ENCODE assay signal across 30 mouse cellular contexts in the genomic region with DNA sequence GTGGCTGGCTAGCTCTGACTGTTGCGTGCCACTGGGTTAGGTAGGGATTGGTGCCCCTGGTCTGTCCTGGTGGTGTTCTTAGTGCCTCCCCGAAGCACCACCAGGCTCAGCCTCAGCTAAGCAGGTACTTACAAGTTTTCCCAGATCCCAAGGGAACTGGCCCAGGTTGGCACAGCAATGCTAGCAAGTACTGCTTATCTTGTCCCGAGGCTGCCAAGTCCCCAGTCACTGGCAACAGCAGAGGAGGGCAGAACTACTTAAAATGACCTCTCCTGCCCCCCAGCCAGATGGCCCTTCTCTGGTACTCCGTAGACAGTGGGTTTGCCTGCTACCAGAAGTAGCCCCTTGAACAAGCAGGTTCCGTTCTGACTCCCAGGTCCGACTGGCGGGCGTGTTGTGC.
DNase-seq lines count a peak whose midpoint lies in the region; ATAC-seq and TF ChIP-seq lines count a peak whose summit lies in the region.
"Had no signal": no experiment of that assay in that cellular context is flagged by ENCODE, and none has a peak within 500 bp of the region (broad histone marks: within the 10 kb centered on the region; RNA-seq: fewer than 3 reads in every experiment).

No protein-coding gene starts in this region.

- 59% methylated on average over 8 of the region's 8 CpGs for WGBS in heart, postnatal 0 days
- 90% methylated on average over 8 of the region's 8 CpGs for WGBS in embryonic facial prominence, embryonic 10.5 days
- 83% methylated on average over 8 of the region's 8 CpGs for WGBS in embryonic facial prominence, embryonic 13.5 days
- WGBS in limb, embryonic 14.5 days = 74% methylated on average over 8 of the region's 8 CpGs

- no peak overlapping the region for H3K4me3 ChIP-seq in heart, postnatal 0 days (ENCODE audit: low read depth, low read length)
- no peak overlapping the region for H3K4me3 ChIP-seq in embryonic facial prominence, embryonic 10.5 days
- peak overlapping the region; percentile 47 for H3K4me3 ChIP-seq in embryonic facial prominence, embryonic 13.5 days
- H3K4me3 ChIP-seq in limb, embryonic 14.5 days (replicated peaks; ENCODE audit: low read length) = peak overlapping the region; percentile 5; the same call in 1 of the 2 replicates
- H3K4me3 ChIP-seq: forebrain, embryonic 10.5 days; forebrain, embryonic 15.5 days; gastrocnemius, adult 2 months; heart, adult 2 months; intestine, embryonic 15.5 days; layer of hippocampus, adult 2 months had no signal

- H3K4me1 ChIP-seq in heart, postnatal 0 days (ENCODE audit: control insufficient read depth, insufficient read depth) = peaks cover 30% of the 10 kb centered on the region
- peaks cover 50% of the 10 kb centered on the region for H3K4me1 ChIP-seq in embryonic facial prominence, embryonic 10.5 days
- H3K4me1 ChIP-seq in embryonic facial prominence, embryonic 13.5 days = peaks cover 81% of the 10 kb centered on the region
- peaks cover 30% of the 10 kb centered on the region for H3K4me1 ChIP-seq in limb, embryonic 14.5 days (ENCODE audit: control insufficient read depth, insufficient read depth, low read length)

- H3K4me2 ChIP-seq in heart, postnatal 0 days (ENCODE audit: low read depth, low read length) = peak overlapping the region; percentile 14; the same call in 1 of the 2 replicates
- peak overlapping the region; percentile 76 for H3K4me2 ChIP-seq in embryonic facial prominence, embryonic 13.5 days
- 0 out of 2 replicates have a peak overlapping the region, but pooled peaks have one; percentile 13 for H3K4me2 ChIP-seq in limb, embryonic 14.5 days (replicated peaks; ENCODE audit: low read depth, low read length, severe bottlenecking)
- H3K4me2 ChIP-seq: forebrain, embryonic 15.5 days; intestine, embryonic 15.5 days had no signal

- H3K9ac ChIP-seq in heart, postnatal 0 days (replicated peaks; ENCODE audit: low read depth, low read length) = peak overlapping the region; percentile 13; the same call in 1 of the 2 replicates
- H3K9ac ChIP-seq in embryonic facial prominence, embryonic 13.5 days = peak overlapping the region; percentile 54
- H3K9ac ChIP-seq in limb, embryonic 14.5 days (ENCODE audit: low read depth, low read length, severe bottlenecking) = no peak overlapping the region
- H3K9ac ChIP-seq: forebrain, embryonic 15.5 days; intestine, embryonic 15.5 days; liver, embryonic 14.5 days had no signal

- no peaks in the 10 kb centered on the region for H3K9me3 ChIP-seq in heart, postnatal 0 days (replicated peaks; ENCODE audit: control insufficient read depth, low read length)
- H3K9me3 ChIP-seq in embryonic facial prominence, embryonic 10.5 days = no peaks in the 10 kb centered on the region
- 0 out of 2 replicates have a peak, but pooled peaks cover 3% of the 10 kb centered on the region for H3K9me3 ChIP-seq in embryonic facial prominence, embryonic 13.5 days
- H3K9me3 ChIP-seq in limb, embryonic 14.5 days (ENCODE audit: control insufficient read depth, low read length) = no peaks in the 10 kb centered on the region
- H3K9me3 ChIP-seq: forebrain, embryonic 10.5 days; forebrain, embryonic 15.5 days; intestine, embryonic 15.5 days had no signal

- no peak for DNase-seq in heart, postnatal 0 days (ENCODE audit: low spot score)
- no peak for DNase-seq in heart, postnatal 25 days (ENCODE audit: low spot score)
- no peak for DNase-seq in embryonic facial prominence, embryonic 10.5 days (ENCODE audit: low spot score)
- DNase-seq in limb, embryonic 14.5 days (ENCODE audit: low spot score) = no peak
- DNase-seq in left cerebral cortex, adult 8-10 months (ENCODE audit: low spot score in 2 of 2) = no peak
- no peak for DNase-seq in lung, postnatal 4 days
- DNase-seq: adrenal gland, postnatal 25 days; B cell, adult 2 months; cerebellum, adult 11-12 months; cerebellum, adult 9-11 months; gastrocnemius, adult 2 months; gastrocnemius, postnatal 36 days; kidney, adult 2 months; kidney, postnatal 36 days; liver; lung, adult 2 months; lung, postnatal 10 days; right cerebral cortex, postnatal 25 days; spleen, adult 18-20 months; thymus, adult 18-20 months; thymus, postnatal 25 days had no signal

- no peaks in the 10 kb centered on the region for H3K36me3 ChIP-seq in heart, postnatal 0 days (replicated peaks; ENCODE audit: control insufficient read depth, insufficient read depth, low read length)
- H3K36me3 ChIP-seq in embryonic facial prominence, embryonic 10.5 days (replicated peaks) = peaks cover 27% of the 10 kb centered on the region
- H3K36me3 ChIP-seq in embryonic facial prominence, embryonic 13.5 days = peaks cover 20% of the 10 kb centered on the region
- H3K36me3 ChIP-seq in limb, embryonic 14.5 days (ENCODE audit: control insufficient read depth, insufficient read depth, low read length) = no peaks in the 10 kb centered on the region; the same call in 1 of the 2 replicates
- H3K36me3 ChIP-seq: forebrain, embryonic 15.5 days; intestine, embryonic 15.5 days had no signal

- no peak for TF ChIP-seq POLR2A in limb, embryonic 14.5 days (IDR thresholded peaks at IDR 0.05; ENCODE audit: borderline replicate concordance, extremely low read depth, insufficient read depth, insufficient read length)

- intact Hi-C loops in heart, postnatal 25 days (cut with DNase I) = no loop called here

- TF ChIP-seq CTCF in heart, postnatal 0 days (IDR thresholded peaks at IDR 0.05; ENCODE audit: low read depth) = no peak

- H3K27ac ChIP-seq in heart, postnatal 0 days (ENCODE audit: low read depth) = no peak overlapping the region; the same call in 1 of the 2 replicates
- 0 out of 2 replicates have a peak overlapping the region, but pooled peaks have one; percentile 24 for H3K27ac ChIP-seq in embryonic facial prominence, embryonic 10.5 days (replicated peaks)
- peak overlapping the region; percentile 55 for H3K27ac ChIP-seq in embryonic facial prominence, embryonic 13.5 days
- no peak overlapping the region for H3K27ac ChIP-seq in limb, embryonic 14.5 days (replicated peaks; ENCODE audit: low read depth, low read length)
- H3K27ac ChIP-seq: forebrain, embryonic 10.5 days; forebrain, embryonic 15.5 days; gastrocnemius, adult 2 months; heart, adult 2 months; intestine, embryonic 15.5 days; layer of hippocampus, adult 2 months; liver, embryonic 14.5 days had no signal

- ATAC-seq in heart, postnatal 0 days (ENCODE audit: insufficient read depth, low read depth) = 0 out of 2 replicates have a peak, but pooled peaks have one; percentile 14
- ATAC-seq in embryonic facial prominence, embryonic 13.5 days (ENCODE audit: insufficient number of reproducible peaks, insufficient read depth, low FRiP score, low TSS enrichment, low read depth) = no peak
- ATAC-seq in limb, embryonic 14.5 days (ENCODE audit: low FRiP score, low read depth) = no peak
- ATAC-seq: forebrain, embryonic 15.5 days; hindbrain, embryonic 16.5 days; intestine, embryonic 15.5 days; midbrain, embryonic 16.5 days had no signal

- TF ChIP-seq EP300 in heart, postnatal 0 days (IDR thresholded peaks at IDR 0.05; ENCODE audit: low read depth) = no peak

- no peaks in the 10 kb centered on the region for H3K27me3 ChIP-seq in heart, postnatal 0 days (ENCODE audit: control insufficient read depth, insufficient read depth, low read length)
- H3K27me3 ChIP-seq in embryonic facial prominence, embryonic 10.5 days (replicated peaks; ENCODE audit: low read depth, poor library complexity, severe bottlenecking) = no peaks in the 10 kb centered on the region
- no peaks in the 10 kb centered on the region for H3K27me3 ChIP-seq in embryonic facial prominence, embryonic 13.5 days
- no peaks in the 10 kb centered on the region for H3K27me3 ChIP-seq in limb, embryonic 14.5 days (ENCODE audit: control insufficient read depth, insufficient read depth, low read length)
- H3K27me3 ChIP-seq: forebrain, embryonic 15.5 days; intestine, embryonic 15.5 days had no signal

Comparison
In these comparisons a context has a peak if more than half of its experiments do, and no peak if none do; other contexts are left out.
1. H3K4me3 ChIP-seq: peak in embryonic facial prominence, embryonic 13.5 days (single experiment) and limb, embryonic 14.5 days (single experiment); none in heart, postnatal 0 days (single experiment) and embryonic facial prominence, embryonic 10.5 days (single experiment).
2. H3K27ac ChIP-seq: peak in embryonic facial prominence, embryonic 10.5 days (single experiment) and embryonic facial prominence, embryonic 13.5 days (single experiment); none in heart, postnatal 0 days (single experiment) and limb, embryonic 14.5 days (single experiment).
3. H3K4me2 ChIP-seq: peak in every context shown above with its lines; median percentile 76 in embryonic facial prominence, embryonic 13.5 days; 14 in heart, postnatal 0 days; 13 in limb, embryonic 14.5 days.